In the genomic region with DNA sequence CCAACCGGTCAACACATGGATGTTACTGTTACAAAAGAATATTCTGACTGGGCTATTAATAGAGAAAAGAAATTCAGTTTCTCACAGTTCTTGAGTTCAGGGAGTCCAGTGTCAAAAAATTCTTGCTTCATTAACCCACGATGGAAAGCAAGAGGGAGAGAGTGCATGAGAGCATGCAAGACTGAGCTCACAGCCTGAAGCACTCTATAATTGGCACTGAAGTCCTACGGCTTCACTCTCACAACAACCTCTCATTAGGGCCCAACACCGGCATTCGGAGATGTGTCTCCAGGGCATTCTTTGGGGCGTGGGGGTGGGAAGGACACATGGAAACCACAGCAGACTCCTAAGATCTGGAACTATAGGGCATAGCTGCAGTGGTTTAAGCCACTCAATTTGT, we compare ENCODE assay signal across 17 mouse cellular contexts. TPM values are rescaled to one million over a fixed set of nuclear protein-coding genes. Genes with fewer than 3 reads are reported as not detected.
DNase-seq lines count a peak whose midpoint lies in the region; ATAC-seq and TF ChIP-seq lines count a peak whose summit lies in the region.
"Had no signal": no experiment of that assay in that cellular context is flagged by ENCODE, and none has a peak within 500 bp of the region (broad histone marks: within the 10 kb centered on the region; RNA-seq: fewer than 3 reads in every experiment).

No protein-coding gene starts in this region.

- H3K9ac ChIP-seq in heart, embryonic 14.5 days (ENCODE audit: low read length), result no peak overlapping the region
- H3K9ac ChIP-seq in midbrain, embryonic 13.5 days (replicated peaks), result no peak overlapping the region
- H3K9ac ChIP-seq in midbrain, postnatal 0 days (replicated peaks; ENCODE audit: low read length, poor library complexity, severe bottlenecking), result no peak overlapping the region
- H3K9ac ChIP-seq in forebrain, embryonic 14.5 days (ENCODE audit: low read length), result no peak overlapping the region

- no peak overlapping the region for H3K4me2 ChIP-seq in heart, embryonic 14.5 days (ENCODE audit: low read length)
- H3K4me2 ChIP-seq in midbrain, embryonic 13.5 days (replicated peaks), result no peak overlapping the region
- no peak overlapping the region for H3K4me2 ChIP-seq in midbrain, postnatal 0 days (ENCODE audit: low read depth, low read length, poor library complexity, severe bottlenecking)
- no peak overlapping the region for H3K4me2 ChIP-seq in forebrain, embryonic 14.5 days (ENCODE audit: low read length)

- DNase-seq in heart, postnatal 14 days, result no peak
- DNase-seq in midbrain, postnatal 0 days (ENCODE audit: low spot score), result no peak
- DNase-seq in forebrain, embryonic 14.5 days (ENCODE audit: low spot score), result peak; percentile 42
- no peak for DNase-seq in adrenal gland, adult (ENCODE audit: inconsistent age in 2 of 2, low spot score in 1 of 2)
- no peak for DNase-seq in lung, postnatal 10 days
- DNase-seq: adrenal gland, postnatal 10 days; cerebellum, postnatal 10 days; embryo, embryonic 11 days; heart, postnatal 36 days; kidney, postnatal 14 days; lung, adult 2 months; thymus, adult 2 months had no signal

- peak overlapping the region; percentile 3 to 4; a peak in 2 of 4 replicates for H3K27ac ChIP-seq in heart, embryonic 14.5 days (replicated peaks in 1 of 2; ENCODE audit: control insufficient read depth in 1 of 2, insufficient read depth in 1 of 2, low read depth in 2 of 2, low read length in 2 of 2)
- H3K27ac ChIP-seq in midbrain, embryonic 13.5 days, result peak overlapping the region; percentile 39
- no peak overlapping the region; the same call in 1 of the 2 replicates for H3K27ac ChIP-seq in midbrain, postnatal 0 days (ENCODE audit: low read depth, low read length)
- H3K27ac ChIP-seq in forebrain, embryonic 14.5 days (ENCODE audit: low read depth, low read length), result no peak overlapping the region
- H3K27ac ChIP-seq: macrophage had no signal

- intact Hi-C loops in heart, postnatal 14 days (cut with DNase I), result no loop called here

- H3K36me3 ChIP-seq in heart, embryonic 14.5 days (ENCODE audit: control insufficient read depth, insufficient read depth, low read length), result no peaks in the 10 kb centered on the region
- no peaks in the 10 kb centered on the region for H3K36me3 ChIP-seq in midbrain, embryonic 13.5 days
- H3K36me3 ChIP-seq in midbrain, postnatal 0 days (ENCODE audit: insufficient read depth, low read length), result no peaks in the 10 kb centered on the region
- no peaks in the 10 kb centered on the region for H3K36me3 ChIP-seq in forebrain, embryonic 14.5 days (ENCODE audit: control insufficient read depth, insufficient read depth, low read length)
- H3K36me3 ChIP-seq: G1E had no signal

- no peak for TF ChIP-seq CTCF in midbrain, postnatal 0 days (IDR thresholded peaks at IDR 0.05)

- no peaks in the 10 kb centered on the region for H3K9me3 ChIP-seq in heart, embryonic 14.5 days (ENCODE audit: control insufficient read depth, low read length)
- H3K9me3 ChIP-seq in midbrain, embryonic 13.5 days, result no peaks in the 10 kb centered on the region
- H3K9me3 ChIP-seq in midbrain, postnatal 0 days (ENCODE audit: low read length), result no peaks in the 10 kb centered on the region
- H3K9me3 ChIP-seq in forebrain, embryonic 14.5 days (replicated peaks; ENCODE audit: control insufficient read depth, low read length), result no peaks in the 10 kb centered on the region

- H3K4me1 ChIP-seq in heart, embryonic 14.5 days (ENCODE audit: control insufficient read depth in 2 of 2, insufficient read depth in 2 of 2, low read length in 2 of 2), result peaks cover 14 to 47% of the 10 kb centered on the region in 2 experiments
- peaks cover 29% of the 10 kb centered on the region for H3K4me1 ChIP-seq in midbrain, embryonic 13.5 days (replicated peaks)
- H3K4me1 ChIP-seq in midbrain, postnatal 0 days (ENCODE audit: insufficient read depth, low read length), result no peaks in the 10 kb centered on the region
- H3K4me1 ChIP-seq in forebrain, embryonic 14.5 days (ENCODE audit: control insufficient read depth, insufficient read depth, low read length), result peaks cover 18% of the 10 kb centered on the region

- H3K4me3 ChIP-seq in heart, embryonic 14.5 days (ENCODE audit: control insufficient read depth in 1 of 2, insufficient read depth in 1 of 2, low read depth in 1 of 2, low read length in 2 of 2), result no peak overlapping the region
- no peak overlapping the region for H3K4me3 ChIP-seq in midbrain, embryonic 13.5 days (replicated peaks)
- H3K4me3 ChIP-seq in midbrain, postnatal 0 days (ENCODE audit: low read depth, low read length), result no peak overlapping the region
- H3K4me3 ChIP-seq in forebrain, embryonic 14.5 days (ENCODE audit: low read depth, low read length), result no peak overlapping the region
- H3K4me3 ChIP-seq: erythroblast, embryonic 14.5 days had no signal

- H3K27me3 ChIP-seq in heart, embryonic 14.5 days (ENCODE audit: control insufficient read depth, insufficient read depth, low read length), result no peaks in the 10 kb centered on the region
- H3K27me3 ChIP-seq in midbrain, embryonic 13.5 days, result no peaks in the 10 kb centered on the region
- no peaks in the 10 kb centered on the region for H3K27me3 ChIP-seq in midbrain, postnatal 0 days (ENCODE audit: insufficient read depth, low read length)
- H3K27me3 ChIP-seq in forebrain, embryonic 14.5 days (replicated peaks; ENCODE audit: control insufficient read depth, insufficient read depth, low read length), result no peaks in the 10 kb centered on the region

- ATAC-seq in heart, embryonic 14.5 days (ENCODE audit: insufficient number of reproducible peaks, insufficient read depth, low FRiP score, low read depth), result no peak
- ATAC-seq in midbrain, embryonic 13.5 days, result peak; percentile 49
- no peak for ATAC-seq in midbrain, postnatal 0 days (ENCODE audit: low FRiP score)
- peak; percentile 73 for ATAC-seq in forebrain, embryonic 14.5 days

- WGBS in heart, embryonic 14.5 days, result 60% methylated on average over 6 of the region's 6 CpGs
- 66% methylated on average over 6 of the region's 6 CpGs for WGBS in midbrain, embryonic 13.5 days
- WGBS in midbrain, postnatal 0 days, result 57% methylated on average over 6 of the region's 6 CpGs
- WGBS in forebrain, embryonic 14.5 days, result 14% methylated on average over 6 of the region's 6 CpGs

RNA-seq across cellular contexts. Expression of a gene that starts 12.5 kb away (rescaled TPM):
- 611 and 671 TPM in 2 replicates for polyA plus RNA-seq in heart, embryonic 14.5 days (2014; fragmentation: Nextera tagmentation; extraction: Ambion mirVana)
- total RNA-seq in heart, postnatal 14 days (2021), result 100 to 1,000 TPM; 474 to 583 TPM
- polyA plus RNA-seq in midbrain, embryonic 13.5 days (2015; fragmentation: Nextera tagmentation; extraction: Ambion mirVana), result 37.6 and 43.0 TPM in 2 replicates
- 104 and 125 TPM in 2 replicates for total RNA-seq in midbrain, postnatal 0 days (2014; rRNA removed)
- polyA plus RNA-seq in midbrain, postnatal 0 days (2015; fragmentation: Nextera tagmentation; extraction: Ambion mirVana), result 38.8 and 46.6 TPM in 2 replicates
- 41.7 and 48.0 TPM in 2 replicates for polyA plus RNA-seq in forebrain, embryonic 14.5 days (2014; fragmentation: Nextera tagmentation; extraction: Ambion mirVana)
- polyA plus RNA-seq: G1E had no signal

Comparison
In these comparisons a context has a peak if more than half of its experiments do, and no peak if none do; other contexts are left out.
1. ATAC-seq: peak in midbrain, embryonic 13.5 days (single experiment) and forebrain, embryonic 14.5 days (single experiment); none in heart, embryonic 14.5 days (single experiment) and midbrain, postnatal 0 days (single experiment).
2. H3K27ac ChIP-seq: peak in heart, embryonic 14.5 days (2 of 2) and midbrain, embryonic 13.5 days (single experiment); none in midbrain, postnatal 0 days (single experiment) and forebrain, embryonic 14.5 days (single experiment).
3. RNA of a gene that starts 12.5 kb away (polyA plus RNA-seq): 611 to 671 TPM in heart, embryonic 14.5 days; 38.8 to 46.6 TPM in midbrain, postnatal 0 days, 41.7 to 48.0 TPM in forebrain, embryonic 14.5 days and 37.6 to 43.0 TPM in midbrain, embryonic 13.5 days; every median in the first group is over 10 times any median in the second.